Mouse (Mus musculus): ENCODE results near the gene Ywhae.

The Ywhae gene

DNA sequence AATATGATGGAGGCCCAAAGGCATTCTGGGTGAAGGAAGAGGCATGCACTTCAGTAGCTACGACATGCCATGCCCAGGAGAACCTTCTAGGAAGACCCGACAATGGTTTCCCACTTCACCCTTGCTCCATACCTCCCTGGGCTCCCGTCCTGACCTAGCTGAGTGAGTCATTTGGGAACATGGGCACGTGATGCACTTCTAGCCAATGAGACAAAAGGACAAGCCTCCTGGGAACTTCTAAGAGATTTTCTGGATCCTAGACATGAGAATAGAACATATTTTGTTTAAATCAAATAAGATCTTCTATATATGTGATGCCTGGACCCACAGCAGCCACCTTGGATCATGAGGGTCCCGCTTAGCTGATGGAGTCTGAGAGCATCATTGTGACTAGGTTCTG lies 59.9 kb downstream of the Ywhae start:
- intact Hi-C loops (cut with DNase I): no loop called here

DNA sequence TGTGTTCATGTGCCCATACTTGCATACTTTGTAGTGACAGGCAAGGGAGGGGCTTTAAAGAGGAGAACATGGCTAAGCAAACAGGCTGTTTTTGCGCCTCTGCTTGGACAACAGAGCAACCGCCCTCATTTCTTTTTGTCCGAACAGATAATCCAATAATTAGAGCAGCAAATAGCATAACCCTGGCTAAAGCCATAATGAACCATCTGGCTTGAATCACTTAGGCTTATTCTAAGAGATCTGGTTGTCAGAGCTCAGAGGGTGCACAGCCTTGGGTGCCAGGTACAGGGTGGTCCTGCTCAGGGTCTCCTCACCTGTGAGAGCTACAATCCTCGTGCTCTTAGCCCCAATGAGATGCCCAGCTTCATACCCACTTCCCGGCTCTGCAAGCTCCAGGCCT lies 60.7 kb downstream of the Ywhae start:
- intact Hi-C loops (cut with DNase I): no loop called here

DNA sequence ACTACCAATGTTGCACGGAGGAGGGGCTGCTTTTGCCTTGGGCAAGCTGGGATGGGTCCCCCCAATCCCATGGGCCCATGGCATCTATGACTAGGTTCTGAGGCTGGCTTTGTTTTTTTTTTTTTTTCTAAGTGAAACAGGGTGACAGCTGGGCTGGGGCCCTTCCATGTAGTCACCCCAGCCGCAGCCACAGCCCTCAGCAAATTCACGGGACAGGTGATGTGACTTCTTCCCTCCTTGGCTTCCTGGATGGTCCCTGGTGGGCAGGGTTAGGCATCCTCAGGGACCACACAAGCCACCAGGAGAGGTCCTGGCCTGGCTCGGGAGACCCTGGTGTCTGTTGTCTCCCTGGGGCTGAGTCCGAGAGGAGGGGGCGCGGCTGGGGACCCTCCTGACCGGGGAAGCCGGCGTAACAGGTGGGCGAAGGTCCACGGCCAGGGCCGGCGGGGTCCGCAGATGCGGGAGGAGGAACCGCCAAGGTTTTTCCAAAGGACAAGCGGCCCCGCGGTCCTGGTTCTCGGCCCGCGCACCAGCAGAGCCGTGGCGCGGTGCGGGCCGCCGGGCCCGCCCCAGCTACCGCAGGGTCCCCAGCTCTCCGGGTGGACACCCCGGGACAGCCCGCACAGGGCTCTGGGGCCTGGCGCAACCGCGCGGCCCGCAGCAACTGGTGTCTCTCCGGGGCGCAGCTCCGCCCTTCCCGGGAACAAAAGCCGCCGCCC lies 62.1 kb downstream of the Ywhae start:
- intact Hi-C loops (cut with DNase I): no loop called here

DNA sequence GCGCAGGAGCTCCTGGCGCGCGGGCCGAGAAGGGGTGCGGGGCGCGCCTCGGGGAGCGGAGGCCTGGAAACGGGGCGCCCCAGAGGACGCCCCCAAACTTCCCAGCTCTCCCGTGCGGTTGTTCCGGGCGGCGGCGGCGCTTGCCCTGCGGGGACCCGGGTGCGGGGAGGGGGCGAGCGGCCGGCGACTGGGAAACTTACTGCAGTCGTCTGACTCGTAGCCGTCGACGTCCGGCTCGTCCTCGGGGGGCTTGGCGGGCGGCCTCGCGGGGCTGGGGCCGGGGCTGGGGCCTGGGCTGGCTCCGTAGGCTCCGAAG lies 62.6 kb downstream of the Ywhae start:
- intact Hi-C loops (cut with DNase I): no loop called here

DNA sequence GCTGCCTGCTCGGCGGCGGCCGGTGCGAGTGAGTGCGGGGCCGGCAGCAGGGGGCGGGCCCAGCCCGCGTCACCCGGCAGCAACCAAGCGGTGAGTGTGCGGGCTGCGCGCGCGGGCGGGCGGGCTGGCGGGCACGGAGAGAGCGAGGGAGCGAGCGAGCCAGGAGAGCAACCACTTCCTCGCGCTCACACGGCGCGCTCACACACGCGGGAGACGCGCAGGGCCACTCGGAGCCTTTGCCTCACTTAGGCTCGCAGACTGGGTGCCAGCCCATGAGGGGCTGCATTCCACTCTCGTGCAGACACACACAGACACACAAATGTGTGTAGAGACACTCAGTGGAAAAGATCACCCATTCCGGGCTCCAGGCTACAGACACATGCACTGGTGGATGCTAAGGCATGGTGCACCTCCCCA lies 63.4 kb downstream of the Ywhae start, which contains the start of gene Doc2b:
Doc2b (minus strand) TSS at position 21 of the 417 bp plus-strand sequence.
- intact Hi-C loops (cut with DNase I): no loop called here

DNA sequence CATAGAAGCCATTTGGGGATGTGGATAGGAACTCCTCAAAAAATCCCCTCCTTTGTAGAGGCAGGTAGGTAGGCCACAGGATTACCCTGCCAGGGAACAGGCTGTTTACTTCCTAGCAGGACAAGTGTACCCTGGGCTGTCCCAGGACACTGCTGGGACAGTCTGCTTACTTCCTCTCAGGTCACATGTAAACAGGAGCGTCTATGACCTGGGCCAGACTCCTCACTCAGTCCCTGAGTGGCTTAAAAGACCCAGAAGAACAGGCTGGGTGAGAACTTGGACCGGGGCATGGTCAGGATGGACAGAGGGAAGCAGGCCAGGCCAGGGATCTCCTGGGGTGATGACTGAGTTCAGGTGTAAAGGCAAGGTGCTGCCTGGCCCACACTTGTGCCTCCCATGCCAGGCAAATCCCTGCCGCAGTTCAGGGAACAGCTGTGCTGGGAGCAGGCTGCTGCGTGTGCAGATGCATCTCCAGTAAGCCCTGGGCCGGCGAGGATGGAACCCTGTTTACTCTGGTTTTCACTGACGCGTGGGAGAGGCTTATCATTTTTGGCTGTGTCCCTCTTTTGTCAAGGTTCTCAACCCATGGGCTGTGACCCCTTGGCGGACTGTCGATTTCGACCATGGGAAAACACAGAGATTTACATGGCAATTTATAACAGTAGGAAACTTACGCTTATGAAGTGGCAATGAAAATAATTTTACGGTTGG lies 64.0 kb downstream of the Ywhae start:
- intact Hi-C loops (cut with DNase I): no loop called here

DNA sequence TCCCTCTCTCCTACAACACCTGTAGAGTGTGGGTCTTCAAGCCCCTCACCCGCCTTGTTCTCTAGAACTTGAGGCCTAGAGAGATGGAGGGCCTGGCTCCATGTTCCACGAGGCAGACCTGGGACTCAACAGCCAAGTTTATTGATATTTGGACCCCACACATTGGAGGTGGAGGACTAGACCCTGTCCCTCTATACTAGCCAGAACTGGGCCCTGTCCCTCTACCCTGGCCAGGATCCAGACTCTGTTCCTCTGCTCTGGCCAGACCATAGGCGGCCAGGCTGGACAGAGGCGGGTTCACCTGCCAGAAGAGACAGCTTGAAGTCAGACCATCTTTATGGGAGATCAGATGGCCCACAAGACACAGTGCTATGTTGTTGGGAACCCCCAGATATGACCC lies 68.7 kb downstream of the Ywhae start:
- intact Hi-C loops (cut with DNase I): no loop called here

DNA sequence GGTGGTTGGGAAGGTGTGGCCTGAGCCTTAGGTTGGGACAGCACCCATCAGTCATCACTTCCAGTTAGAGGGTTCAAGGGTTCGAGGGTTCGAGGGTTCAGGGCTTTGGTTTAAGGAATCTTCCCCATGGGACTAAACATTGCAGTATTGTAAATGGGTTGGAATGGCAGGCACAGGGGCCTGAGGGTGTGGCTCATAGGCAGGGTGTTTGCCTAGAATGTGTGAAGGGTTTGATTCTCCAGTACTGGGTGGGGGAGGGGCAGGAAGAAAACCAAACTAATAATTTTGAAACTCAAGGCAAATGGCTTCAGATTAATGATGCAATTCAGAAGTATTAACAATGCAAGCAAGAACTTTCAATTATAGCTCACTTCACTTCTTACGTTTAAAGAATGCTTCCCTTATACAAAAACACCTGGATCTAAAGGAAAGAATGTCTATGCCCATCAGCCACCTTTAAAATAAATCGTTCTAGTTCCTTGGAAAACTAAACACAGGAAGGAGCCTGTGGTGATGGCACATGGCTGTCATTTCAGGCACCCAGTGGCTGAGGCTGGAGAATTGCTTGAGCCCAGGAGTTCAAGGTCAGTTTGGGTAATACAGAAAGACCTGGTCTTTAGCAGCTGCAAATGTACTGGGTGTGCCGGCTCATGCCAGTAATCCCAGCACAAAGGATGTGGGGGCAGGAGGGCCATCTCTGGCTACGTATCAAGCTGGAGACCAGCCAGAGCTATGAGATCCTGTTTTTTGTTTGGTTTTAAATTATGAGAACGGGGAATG lies 69.3 kb downstream of the Ywhae start:
- intact Hi-C loops (cut with DNase I): no loop called here

DNA sequence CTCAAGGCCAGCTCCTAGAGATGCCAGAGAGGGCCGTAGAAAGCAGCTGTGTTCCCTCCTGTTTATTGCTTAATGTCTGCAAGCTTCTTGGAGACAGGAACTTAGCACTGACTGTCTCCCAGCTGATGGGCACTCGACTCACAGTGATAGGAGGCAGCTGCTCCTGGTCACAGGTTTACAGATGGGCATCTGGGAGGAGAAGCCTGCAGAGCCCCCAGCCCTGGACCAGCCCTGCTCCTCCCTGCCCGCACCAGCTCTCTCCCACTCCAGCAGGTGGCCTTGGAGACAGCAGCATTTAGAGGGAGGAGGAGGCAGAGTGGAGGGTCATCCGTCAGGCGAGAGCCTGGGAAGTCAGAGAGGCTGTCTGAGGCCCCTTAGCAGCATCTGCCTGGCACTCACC lies 74.8 kb downstream of the Ywhae start:
- intact Hi-C loops (cut with DNase I): no loop called here

DNA sequence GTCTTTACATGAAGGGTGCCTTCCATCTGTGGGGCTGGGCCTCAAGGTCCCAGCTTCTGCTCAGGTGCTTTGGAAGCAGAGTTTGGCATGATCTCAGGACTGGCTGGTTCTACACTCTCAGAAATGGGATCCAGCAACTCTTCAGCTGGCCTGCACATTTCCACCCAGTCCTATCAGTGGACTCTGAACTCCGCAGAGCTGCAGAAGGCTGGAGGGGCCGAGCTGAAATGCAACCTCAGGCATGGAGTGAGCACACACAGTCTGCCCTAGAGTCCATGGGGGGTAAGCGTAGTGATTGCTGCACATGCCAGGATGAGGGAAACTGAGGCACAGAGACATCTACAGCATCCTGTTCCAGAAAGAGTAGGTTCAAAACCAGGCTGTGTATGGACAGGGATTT lies 77.9 kb downstream of the Ywhae start:
- intact Hi-C loops (cut with DNase I): no loop called here

DNA sequence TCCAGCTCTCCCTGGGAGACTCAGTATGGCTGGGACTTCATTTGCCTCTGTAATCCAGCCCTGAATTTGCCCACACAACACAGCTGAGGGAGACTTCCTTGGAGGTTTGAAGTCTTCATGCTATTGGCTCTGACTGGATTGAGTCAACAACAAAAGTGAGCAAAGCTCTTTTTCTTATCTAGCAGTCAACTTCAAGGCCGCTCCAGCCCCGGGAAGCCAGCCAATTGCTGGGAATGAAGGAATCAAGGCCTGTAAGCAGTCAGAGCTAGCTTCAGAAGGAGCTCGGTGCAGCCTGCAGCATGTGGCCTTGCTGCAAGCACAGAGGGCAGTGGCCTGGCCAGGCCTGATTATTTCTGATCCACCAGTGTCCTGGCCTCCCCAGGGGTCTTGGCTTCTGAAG lies 79.2 kb downstream of the Ywhae start:
- intact Hi-C loops (cut with DNase I): no loop called here

DNA sequence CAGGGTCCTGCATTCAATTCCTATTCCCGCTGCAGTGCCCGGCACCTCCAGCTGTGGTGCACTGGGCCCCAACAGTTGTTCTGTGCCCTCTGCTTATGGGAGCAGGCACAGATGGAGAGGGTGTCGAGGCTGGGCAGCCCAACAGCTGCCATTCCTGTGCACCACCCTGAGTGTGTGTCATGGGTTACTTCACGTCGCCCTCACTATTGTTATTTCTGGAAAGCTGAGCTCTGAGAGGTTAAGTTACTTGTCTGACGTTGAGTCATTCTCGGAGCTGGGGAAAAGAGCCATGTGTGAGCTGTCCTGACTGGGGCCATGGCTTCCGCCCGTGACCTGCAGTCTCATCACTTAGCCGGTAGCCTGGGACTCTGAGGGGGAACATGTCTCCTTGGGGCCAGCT lies 80.4 kb downstream of the Ywhae start:
- intact Hi-C loops (cut with DNase I): no loop called here

Measured in adrenal gland (tissue).